Mouse (Mus musculus) heart, embryonic 16.5 days (tissue): ENCODE data around the gene Traf2. TPM values are rescaled to one million over a fixed set of nuclear protein-coding genes. Genes with fewer than 3 reads are reported as not detected.

Source experiments
- ATAC-seq: fragments of 200-750 bp; cut with Nextera tagmentation; replicated peaks from 2 replicates; pipeline ENCODE4 v1.8.0; 2017; ENCODE audit warnings: moderate number of reproducible peaks; ENCODE audit not compliant: insufficient read depth, low FRiP score; ENCODE audit errors: extremely low read depth
- H3K27ac ChIP-seq: fragments of 300-500 bp; sonication (generic); 2 replicates; pipeline ENCODE4 v1.5.1; 2014; ENCODE audit warnings: mild to moderate bottlenecking, low read length, control low read depth, moderate library complexity
- H3K27me3 ChIP-seq: fragments of 300-500 bp; sonication (generic); 2 replicates; pipeline ENCODE4 v1.6.1; 2014; ENCODE audit warnings: low read length, mixed read lengths; ENCODE audit not compliant: control insufficient read depth, insufficient read depth
- H3K36me3 ChIP-seq: fragments of 300-500 bp; sonication (generic); 2 replicates; pipeline ENCODE4 v1.6.1; 2014; ENCODE audit not compliant: control insufficient read depth, insufficient read depth
- H3K4me1 ChIP-seq: fragments of 300-500 bp; sonication (generic); 2 replicates; pipeline ENCODE4 v1.6.1; 2014; ENCODE audit warnings: low read length, mixed read lengths; ENCODE audit not compliant: control insufficient read depth, insufficient read depth
- H3K4me2 ChIP-seq: fragments of 300-500 bp; sonication (generic); 2 replicates; pipeline ENCODE4 v1.6.1; 2014; ENCODE audit warnings: low read depth, mild to moderate bottlenecking, control low read depth, low read length
- H3K4me3 ChIP-seq: fragments of 300-500 bp; sonication (generic); 2 replicates; pipeline ENCODE4 v1.5.1; 2014; ENCODE audit warnings: mild to moderate bottlenecking, control low read depth, low read length
- H3K9ac ChIP-seq: fragments of 300-500 bp; sonication (generic); 2 replicates; pipeline ENCODE4 v1.6.1; 2014; ENCODE audit warnings: low read length, control low read depth
- H3K9me3 ChIP-seq: fragments of 300-500 bp; sonication (generic); replicated peaks from 2 replicates; pipeline ENCODE4 v1.6.1; 2016; ENCODE audit warnings: low read length; ENCODE audit not compliant: control insufficient read depth
- WGBS: fragments of 180-500 bp; shearing (Covaris S2); extraction: QIAGEN DNeasy Blood & Tissue Kit; methylation state at CpG from one replicate; pipeline ENCODE4 v1.1.7; 2014; 5-methylcytosine and 5-hydroxymethylcytosine counted together
- polyA plus RNA-seq: library from polyadenylated mRNA; unstranded; fragments of >200 nt; fragmentation: Nextera tagmentation; extraction: Ambion mirVana; gene quantifications from 2 replicates; pipeline ENCODE4 v1.2.1, GENCODE M21; 2015

The Traf2 gene
- polyA plus RNA-seq, 1 experiment from 2014 or later: 27.3 TPM

GRCm38 (mm10) chr2:25582466-25583119 lies 35.9 kb upstream of the Traf2 start:
- peaks cover 12% of the 10 kb centered on the region for H3K36me3 ChIP-seq
- no peak for ATAC-seq
- H3K4me2 ChIP-seq: no peak overlapping the region
- 47% methylated on average over 12 of the region's 12 CpGs for WGBS
- peaks cover 34% of the 10 kb centered on the region for H3K27me3 ChIP-seq
- H3K4me1 ChIP-seq: peaks cover 41% of the 10 kb centered on the region
- H3K27ac ChIP-seq: no peak overlapping the region
- H3K9ac ChIP-seq: no peak overlapping the region
- no peaks in the 10 kb centered on the region for H3K9me3 ChIP-seq
- H3K4me3 ChIP-seq: no peak overlapping the region

- H3K4me3 ChIP-seq: no peak overlapping the region
- no peak for ATAC-seq
Measured at GRCm38 (mm10) chr2:25581901-25582301, 35.2 kb upstream of the Traf2 start.

GRCm38 (mm10) chr2:25581294-25581864 lies 34.6 kb upstream of the Traf2 start, which contains the start of gene Ajm1:
Gene Ajm1, minus strand, starts transcription at chr2:25581757.
- Histone ChIP-seq H3K27me3 (peaks cover 46% of the 10 kb centered on the region), H3K4me3 (peak within 1 kb of the TSS; percentile 46), H3K27ac (no peak within 1 kb of the TSS), H3K4me1 (peaks cover 36% of the 10 kb centered on the region), H3K9ac (peak within 1 kb of the TSS; percentile 48; the same call in 1 of the 2 replicates), H3K4me2 (peak within 1 kb of the TSS; percentile 78), H3K36me3 (peaks cover 9% of the 10 kb centered on the region), H3K9me3 (no peaks in the 10 kb centered on the region)
- 5% methylated on average over 19 of the region's 19 CpGs for WGBS
- ATAC-seq: peak; percentile 73

More at GRCm38 (mm10) chr2:25581901-25582301, 35.2 kb upstream of the Traf2 start:
- H3K27ac ChIP-seq: no peak overlapping the region
- WGBS: 25% methylated on average over 6 of the region's 6 CpGs
- H3K4me2 ChIP-seq: peak overlapping the region; percentile 3; the same call in 1 of the 2 replicates
- peaks cover 12% of the 10 kb centered on the region for H3K36me3 ChIP-seq
- H3K9me3 ChIP-seq: no peaks in the 10 kb centered on the region
- peaks cover 41% of the 10 kb centered on the region for H3K27me3 ChIP-seq
- H3K4me1 ChIP-seq: peaks cover 39% of the 10 kb centered on the region
- no peak overlapping the region for H3K9ac ChIP-seq

GRCm38 (mm10) chr2:25580621-25581101 lies 33.9 kb upstream of the Traf2 start:
- peaks cover 38% of the 10 kb centered on the region for H3K4me1 ChIP-seq

GRCm38 (mm10) chr2:25579737-25580460 lies 33.2 kb upstream of the Traf2 start:
- peaks cover 5% of the 10 kb centered on the region for H3K36me3 ChIP-seq
- H3K4me1 ChIP-seq: peaks cover 42% of the 10 kb centered on the region
- H3K4me3 ChIP-seq: peak overlapping the region; percentile 37
- ATAC-seq: no peak
- H3K9me3 ChIP-seq: no peaks in the 10 kb centered on the region
- 3% methylated on average over 27 of the region's 27 CpGs for WGBS
- peaks cover 49% of the 10 kb centered on the region for H3K27me3 ChIP-seq
- H3K9ac ChIP-seq: no peak overlapping the region
- no peak overlapping the region for H3K27ac ChIP-seq
- peak overlapping the region; percentile 51 for H3K4me2 ChIP-seq

More at GRCm38 (mm10) chr2:25580621-25581101, 33.9 kb upstream of the Traf2 start:
- no peak overlapping the region for H3K4me3 ChIP-seq
- WGBS: 51% methylated on average over 6 of the region's 6 CpGs
- no peaks in the 10 kb centered on the region for H3K9me3 ChIP-seq
- H3K9ac ChIP-seq: no peak overlapping the region
- ATAC-seq: no peak
- peaks cover 9% of the 10 kb centered on the region for H3K36me3 ChIP-seq
- peaks cover 49% of the 10 kb centered on the region for H3K27me3 ChIP-seq
- H3K27ac ChIP-seq: no peak overlapping the region
- no peak overlapping the region for H3K4me2 ChIP-seq

- Histone ChIP-seq H3K4me1 (peaks cover 43% of the 10 kb centered on the region), H3K9ac (no peak overlapping the region), H3K27ac (no peak overlapping the region), H3K4me3 (peak overlapping the region; percentile 37), H3K9me3 (no peaks in the 10 kb centered on the region), H3K27me3 (peaks cover 49% of the 10 kb centered on the region), H3K36me3 (no peaks in the 10 kb centered on the region), H3K4me2 (peak overlapping the region; percentile 51)
- ATAC-seq: no peak
- WGBS: 3% methylated on average over 77 of the region's 77 CpGs
Measured at GRCm38 (mm10) chr2:25578796-25579736, 32.3 kb upstream of the Traf2 start.

GRCm38 (mm10) chr2:25577951-25578795 lies 31.4 kb upstream of the Traf2 start:
- Histone ChIP-seq H3K27me3 (peaks cover 49% of the 10 kb centered on the region), H3K36me3 (no peaks in the 10 kb centered on the region), H3K9ac (no peak overlapping the region), H3K27ac (no peak overlapping the region), H3K4me2 (peak overlapping the region; percentile 42), H3K9me3 (no peaks in the 10 kb centered on the region), H3K4me1 (peaks cover 51% of the 10 kb centered on the region), H3K4me3 (peak overlapping the region; percentile 37)
- 5% methylated on average over 75 of the region's 75 CpGs for WGBS
- no peak for ATAC-seq
